Mouse (Mus musculus) skeletal muscle tissue, adult 2 months (tissue): ENCODE measurements at regions not wholly inside any gene's neighbourhood (a gene's known extent, or its start where the extent isn't known, plus 50 kb on each side); places are given as distances from the start of the nearest gene placed in this dataset.

Source experiments
- DNase-seq: peaks from one replicate; pipeline ENCODE4 v3.0.0-alpha.2; 2012; ENCODE audit warnings: low read depth, low spot score

DNA sequence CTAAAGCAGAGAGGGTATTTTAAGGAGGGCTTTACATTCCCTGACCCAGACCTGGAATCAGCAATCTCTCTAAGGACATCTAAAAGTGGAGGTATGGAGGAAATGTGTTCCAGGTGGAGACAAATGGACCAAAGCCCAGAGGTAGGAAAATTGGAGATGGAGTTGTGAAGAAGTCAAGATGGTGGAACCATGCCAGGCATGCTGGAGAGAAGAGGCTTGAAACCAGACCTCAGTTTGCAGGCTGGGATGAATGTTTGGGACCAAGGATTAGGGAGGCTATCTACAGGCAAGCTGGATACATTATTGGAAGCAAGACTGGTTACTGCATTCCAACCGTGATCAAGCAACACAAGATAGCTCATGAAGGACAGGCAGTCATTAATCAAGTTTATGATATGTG, 88.3 kb upstream of the Nckap5 start:
- no peak for DNase-seq

DNA sequence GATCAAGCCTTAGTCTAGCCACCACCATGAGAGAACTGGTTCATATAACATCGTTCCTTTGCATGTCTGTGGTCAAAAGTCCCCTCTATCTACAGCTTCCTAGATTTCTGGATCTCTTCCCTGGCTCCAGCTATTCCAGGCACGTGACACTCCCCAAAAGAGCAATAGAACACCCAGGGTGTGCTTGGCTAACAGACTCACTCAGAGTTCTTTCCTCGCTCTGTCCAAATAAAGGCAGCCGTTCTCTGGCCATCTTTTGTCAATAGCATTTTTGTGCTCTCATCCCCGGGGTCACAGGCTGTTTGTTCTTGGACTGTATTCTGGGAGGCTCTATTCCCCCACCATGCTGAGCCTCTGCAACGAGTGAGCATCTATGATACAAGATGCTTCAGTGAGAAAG, 87.3 kb upstream of the Nckap5 start:
- no peak for DNase-seq

DNA sequence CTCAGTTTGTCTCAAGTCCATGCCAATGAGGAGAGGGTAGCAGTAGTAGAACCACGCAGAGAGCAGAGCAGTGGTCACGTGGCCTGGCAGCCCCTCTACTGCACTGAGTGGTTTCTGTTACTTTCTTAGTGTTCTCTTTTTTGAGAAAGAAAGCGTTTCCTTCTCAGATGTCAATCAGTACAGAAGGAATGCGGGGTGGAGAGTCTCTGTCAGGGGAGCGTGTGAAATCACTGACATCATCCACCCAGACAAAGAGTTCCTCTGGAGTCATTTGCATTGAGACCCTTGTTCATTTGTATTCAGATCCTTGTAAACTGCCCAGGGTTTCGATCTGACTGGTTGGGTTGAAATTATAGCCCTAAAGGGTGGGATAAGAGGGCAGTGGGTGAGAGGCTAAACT, 85.8 kb upstream of the Nckap5 start:
- no peak for DNase-seq

DNA sequence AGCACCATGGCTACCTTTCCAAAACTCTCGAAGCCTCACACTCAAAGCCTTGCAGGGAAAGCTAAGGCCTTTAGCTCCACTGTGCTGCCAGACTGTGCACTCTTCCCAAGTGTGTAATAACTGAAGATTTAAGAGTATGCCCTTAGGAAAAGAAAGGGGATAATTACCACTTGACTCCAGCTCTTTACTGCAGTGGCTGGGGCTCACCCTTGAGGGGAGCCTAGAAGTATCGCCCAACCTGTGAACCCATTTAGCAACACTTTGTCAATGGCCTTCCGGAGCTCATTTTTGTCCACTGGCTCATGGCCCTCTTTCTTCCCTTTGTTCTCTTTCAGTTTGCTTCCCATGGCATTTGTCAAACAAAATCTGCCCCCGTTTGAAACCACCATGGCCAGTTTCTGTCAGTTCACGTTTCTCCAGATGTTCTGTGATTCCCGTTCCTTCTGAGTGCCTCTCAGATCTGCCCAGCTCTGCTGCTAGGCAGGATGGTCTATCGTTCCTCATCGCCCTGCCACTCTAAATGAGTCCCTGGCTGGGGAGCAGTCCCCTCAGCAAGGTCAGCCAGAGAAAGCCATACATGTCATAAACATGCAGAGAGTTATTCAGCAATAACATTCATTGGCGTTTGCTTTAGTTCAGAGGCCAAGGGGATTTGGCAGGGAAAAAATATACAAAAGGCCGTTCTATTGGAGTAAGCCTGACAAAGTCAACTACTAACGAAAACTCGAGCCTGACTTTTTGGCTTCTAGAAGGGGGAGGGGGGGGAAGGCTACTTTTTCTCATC, 80.9 kb upstream of the Nckap5 start:
- DNase-seq: no peak

GRCm38 (mm10) chr1:126907417-126907816, 76.8 kb upstream of the Nckap5 start:
- no peak for DNase-seq

GRCm38 (mm10) chr1:126898484-126898883, 67.9 kb upstream of the Nckap5 start:
- no peak for DNase-seq

DNA sequence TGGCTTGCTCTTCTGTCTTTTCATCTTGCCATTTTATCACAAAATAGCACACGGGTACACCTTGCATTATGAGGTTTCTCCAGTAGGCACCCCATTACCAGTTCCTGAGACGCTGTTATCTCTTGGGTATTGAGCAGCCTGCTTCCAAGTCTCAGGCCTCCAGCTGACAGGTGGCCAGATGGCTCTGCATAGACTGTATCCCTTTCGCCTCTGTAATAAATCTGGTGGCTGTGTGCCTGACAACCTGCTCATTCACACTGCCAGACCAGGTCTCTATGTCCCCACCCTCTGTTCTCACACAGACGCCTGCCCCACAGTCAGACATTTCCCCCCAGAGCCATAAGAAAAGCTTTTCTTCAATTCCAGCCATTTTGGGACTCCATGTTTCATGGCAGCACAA, 66.3 kb upstream of the Nckap5 start:
- DNase-seq: no peak

DNA sequence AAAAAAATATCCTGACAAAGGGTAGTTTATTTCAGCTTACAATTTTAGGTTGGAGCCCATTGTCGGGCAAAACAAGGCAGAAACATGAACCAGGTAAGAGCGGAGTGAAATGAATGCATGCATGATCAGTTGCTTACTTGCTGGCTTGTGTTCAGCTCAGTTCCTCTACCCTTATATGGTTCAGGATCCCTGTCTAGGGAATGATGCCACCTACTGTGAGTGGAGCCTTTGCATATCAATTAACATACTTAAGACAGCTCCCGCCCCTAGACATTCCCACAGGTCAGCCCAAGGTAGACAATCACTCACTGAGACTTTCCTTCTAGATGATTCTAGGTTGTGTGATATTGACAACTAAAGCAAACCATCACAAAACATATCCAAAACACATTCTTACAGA, 50.2 kb upstream of the Nckap5 start:
- no peak for DNase-seq
